Mouse (Mus musculus): ENCODE results near the gene Zfp618.

Zfp618 gene

DNA sequence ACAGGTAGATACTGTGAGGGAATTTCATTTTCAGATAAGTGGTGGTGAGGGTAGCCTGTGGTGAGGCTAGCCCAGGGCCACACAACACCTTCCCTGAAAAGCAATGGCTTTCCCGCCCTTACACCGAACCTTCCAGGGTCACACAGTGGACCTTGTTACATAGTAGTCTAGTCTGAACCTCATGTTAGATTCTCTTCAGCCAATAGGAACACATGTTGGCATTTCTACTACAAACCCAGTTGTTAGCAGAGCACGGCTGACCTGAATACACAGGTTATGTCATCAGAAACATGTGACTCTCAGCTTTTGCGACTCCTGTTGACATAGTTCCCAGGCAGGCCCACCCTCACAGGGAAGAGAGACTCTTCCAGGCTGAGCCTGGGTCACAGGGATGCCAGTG, 33.9 kb downstream of the Zfp618 start:
- DNase-seq (ENCODE audit: low spot score), result no peak

DNA sequence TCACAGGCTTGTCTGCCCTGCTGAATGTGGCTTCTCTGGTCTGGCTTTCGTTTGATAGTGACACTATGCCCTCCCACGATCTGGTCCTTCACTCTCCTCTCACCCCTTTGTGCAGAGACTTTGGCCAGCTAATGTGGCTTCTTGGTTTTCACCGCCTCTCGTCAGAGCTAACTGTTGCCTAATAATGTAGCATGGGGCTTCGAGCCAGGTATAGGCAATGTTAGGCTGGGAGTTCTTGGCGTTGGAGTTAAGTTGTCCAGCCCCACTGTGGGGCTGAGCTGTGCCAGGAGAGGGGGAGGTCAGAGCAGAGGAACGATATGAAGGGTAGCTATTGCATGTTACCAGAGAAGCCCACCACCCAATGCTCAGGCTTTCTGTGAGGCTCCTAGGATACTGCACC, 34.5 kb downstream of the Zfp618 start:
- DNase-seq (ENCODE audit: low spot score), result no peak

- no peak for DNase-seq (ENCODE audit: low spot score)
These were observed 35.1 kb downstream of the Zfp618 start for GRCm38 (mm10) chr4:63000316-63001055.

DNA sequence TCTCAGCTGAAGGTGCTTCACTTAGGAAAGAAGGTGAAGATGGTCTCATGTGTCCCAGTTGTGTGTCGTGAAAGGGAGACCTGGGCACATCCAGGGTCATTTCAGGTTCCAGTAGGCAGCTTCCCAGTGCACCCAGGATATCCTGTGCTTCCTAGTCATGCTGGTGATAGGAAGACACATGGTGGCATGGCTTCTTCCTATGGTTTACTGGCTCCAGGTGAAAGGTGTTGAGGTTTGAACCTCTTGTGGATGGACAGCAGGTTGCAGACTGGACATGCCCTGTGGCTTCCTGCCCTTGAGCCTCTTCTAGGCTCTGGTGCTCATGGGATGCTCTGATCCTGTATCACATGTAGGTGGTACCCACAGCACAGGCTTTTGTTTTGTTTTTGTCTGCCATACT, 37.0 kb downstream of the Zfp618 start:
- no peak for DNase-seq (ENCODE audit: low spot score)

DNA sequence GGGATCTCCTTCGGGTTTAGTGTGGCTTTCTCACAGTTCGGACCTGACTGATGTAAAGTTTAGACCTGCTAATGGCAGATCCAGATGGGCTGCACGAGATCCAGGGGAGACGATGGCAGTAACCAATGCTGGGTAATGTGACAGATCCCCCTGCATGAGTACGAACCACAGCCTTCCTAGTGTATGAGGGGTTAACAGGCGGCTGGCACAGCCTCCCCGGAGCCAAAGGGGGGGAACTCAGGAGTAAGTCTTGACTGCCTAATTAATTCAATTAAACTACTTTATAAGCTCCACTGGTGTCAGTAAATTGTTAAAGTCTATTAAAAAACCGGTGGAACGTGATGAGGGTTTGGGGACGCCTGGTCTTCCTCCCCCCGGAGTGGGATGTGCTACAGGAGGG, 39.1 kb downstream of the Zfp618 start:
- DNase-seq (ENCODE audit: low spot score), result no peak

DNA sequence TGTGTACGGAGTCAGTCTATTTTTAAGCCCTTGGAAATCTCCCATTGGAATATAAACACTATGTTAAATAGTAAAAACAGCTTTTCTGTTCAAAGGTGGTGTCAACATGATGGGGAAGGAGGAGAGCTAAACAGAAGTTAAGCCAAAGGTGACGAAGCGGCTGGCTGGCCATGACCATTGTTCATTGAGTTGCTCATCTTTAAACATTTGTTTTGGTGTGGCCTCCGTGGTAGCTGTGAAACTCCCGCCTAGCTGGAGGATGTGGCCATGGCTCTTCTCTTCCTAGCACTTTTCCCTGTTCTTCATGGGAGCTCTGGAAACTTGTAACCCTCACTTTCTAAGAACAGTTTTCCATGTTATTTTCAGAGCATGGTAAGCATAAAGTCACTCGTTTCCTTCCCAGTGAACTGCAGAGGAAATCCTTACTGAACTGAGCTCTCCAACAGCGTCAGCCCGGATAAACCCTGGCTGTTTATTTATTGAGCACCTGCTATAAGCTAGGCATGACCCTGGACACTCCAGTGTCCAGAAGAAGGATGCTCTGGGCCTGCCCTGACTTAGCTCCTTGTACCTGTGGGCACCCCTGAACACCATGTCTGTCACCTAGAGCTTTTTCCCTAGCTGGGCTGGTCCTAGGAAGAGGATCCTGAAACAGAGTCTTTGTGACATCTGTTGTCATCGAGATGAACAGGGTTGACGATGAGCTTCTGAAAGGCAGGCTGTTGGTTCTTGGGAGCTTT, 40.2 kb downstream of the Zfp618 start:
- DNase-seq (ENCODE audit: low spot score), result no peak

DNA sequence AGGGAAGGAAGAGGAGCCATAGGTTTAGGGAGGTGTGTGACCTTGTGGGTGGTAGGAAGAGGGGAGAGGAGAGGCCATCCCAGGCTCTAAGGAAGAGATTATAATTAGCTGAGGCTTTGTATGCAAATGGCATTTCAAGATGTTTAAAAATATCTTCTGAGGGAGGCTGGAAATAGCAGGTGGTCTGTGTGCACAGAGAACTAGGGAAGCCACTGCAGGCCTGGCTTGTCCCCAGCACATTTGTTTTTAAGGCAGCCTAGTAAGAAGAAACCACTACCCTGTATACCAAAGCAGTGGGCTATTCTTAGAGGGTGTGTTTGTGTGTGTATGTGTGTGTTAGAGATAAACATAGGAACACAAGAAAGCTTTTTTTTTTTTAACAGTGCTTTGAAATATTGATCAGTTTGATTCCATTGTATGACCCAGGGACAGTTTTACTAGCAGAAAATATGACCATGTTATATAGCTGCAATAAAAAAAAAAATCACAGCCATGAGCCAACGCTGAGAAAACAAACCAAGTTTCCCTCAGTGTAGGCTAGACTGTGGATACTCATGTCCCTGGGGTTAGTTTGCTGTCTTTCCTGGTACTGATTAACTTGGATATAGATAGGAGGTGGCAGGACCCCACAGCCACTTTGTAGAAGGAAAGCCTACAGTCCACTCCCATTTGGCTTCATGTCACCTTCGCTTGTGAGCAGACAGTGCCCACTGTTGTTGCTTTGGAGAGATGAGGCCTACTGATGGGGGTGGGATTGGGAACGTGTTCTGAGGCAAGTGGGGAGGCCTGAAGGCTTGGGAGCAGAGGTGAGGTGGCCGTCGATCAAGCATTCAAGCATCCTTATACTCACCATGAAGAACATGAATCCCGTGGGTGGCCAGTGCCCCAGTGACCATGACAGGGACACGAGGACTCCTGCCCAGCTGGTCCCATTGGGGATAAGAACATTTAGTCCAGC, 41.1 kb downstream of the Zfp618 start:
- DNase-seq (ENCODE audit: low spot score), result no peak

DNA sequence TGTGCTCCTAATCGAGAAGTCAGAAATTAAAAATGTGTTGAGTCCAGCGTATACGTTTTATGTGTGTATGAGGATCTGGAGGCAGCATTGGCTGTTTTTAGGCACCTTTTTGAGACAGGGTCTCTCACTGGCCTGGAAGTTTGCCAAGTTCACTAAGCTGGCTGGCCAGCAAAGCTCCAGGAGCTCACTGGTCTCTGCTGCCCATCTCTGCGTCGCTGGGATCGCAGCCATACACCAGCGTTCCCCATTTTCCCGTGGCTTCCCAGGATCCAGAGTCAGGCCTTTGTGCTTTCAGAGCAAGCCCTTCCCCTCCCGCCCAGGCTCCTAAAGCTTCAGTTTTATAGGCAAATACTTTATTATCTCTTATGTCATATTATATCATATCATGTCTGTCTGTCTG, 42.8 kb downstream of the Zfp618 start:
- no peak for DNase-seq (ENCODE audit: low spot score)

DNA sequence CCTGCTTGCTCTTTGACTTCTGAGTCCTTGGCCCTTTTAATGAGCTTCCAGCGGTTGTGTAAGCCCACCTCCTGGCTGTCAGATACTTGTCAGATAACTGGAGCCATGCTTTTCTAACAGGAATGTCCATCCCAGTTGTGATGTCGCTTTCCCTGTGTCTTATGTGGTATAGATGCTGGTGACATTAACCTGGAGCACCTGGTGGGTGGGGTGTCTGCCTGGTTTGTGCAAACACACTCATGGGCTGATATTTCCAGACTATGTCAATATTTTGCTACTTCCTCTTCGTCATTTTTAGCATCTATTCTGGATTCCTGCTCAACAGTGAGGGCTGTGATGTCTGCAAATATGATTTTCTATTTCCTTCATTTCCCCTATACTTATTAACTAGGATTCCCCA, 43.4 kb downstream of the Zfp618 start:
- DNase-seq (ENCODE audit: low spot score), result no peak

DNA sequence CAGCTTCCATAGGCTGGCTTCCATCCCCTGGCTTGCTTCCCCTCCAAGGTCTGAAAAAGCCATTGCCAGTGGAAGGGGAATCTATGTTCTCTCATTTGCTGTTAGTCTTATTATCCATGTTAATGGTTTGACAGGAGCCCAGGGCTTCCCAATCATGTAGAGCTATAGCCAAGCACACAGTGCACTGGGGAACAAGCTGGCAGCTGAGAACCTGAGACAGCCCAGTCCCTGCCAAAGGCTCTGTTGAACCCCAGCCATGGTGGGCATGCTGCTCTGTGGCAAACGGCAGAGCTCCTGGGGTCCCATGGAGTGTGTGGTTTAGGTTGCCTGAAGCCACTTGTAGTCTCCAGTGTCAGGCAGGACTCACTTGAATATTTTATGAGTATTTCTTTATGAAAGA, 44.4 kb downstream of the Zfp618 start:
- no peak for DNase-seq (ENCODE audit: low spot score)

DNA sequence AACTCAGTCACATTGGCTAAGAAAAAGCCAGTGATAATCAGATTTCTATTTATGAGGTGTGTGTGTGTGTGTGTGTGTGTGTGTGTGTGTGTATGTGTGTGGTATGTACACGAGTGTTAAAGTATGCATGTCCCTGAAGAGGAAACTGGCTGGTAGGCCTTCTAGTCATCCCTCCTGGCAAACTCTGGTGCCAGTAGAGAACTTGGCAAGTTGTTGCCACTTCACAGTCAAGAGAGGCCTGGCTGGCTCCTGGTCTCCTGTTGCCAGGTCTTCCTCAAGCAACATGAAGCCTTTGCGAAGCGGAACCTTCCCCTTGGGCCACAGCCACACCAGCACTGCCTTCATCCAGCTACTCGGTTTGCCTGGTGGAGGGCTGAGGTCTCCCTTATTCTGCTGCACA, 44.9 kb downstream of the Zfp618 start:
- no peak for DNase-seq (ENCODE audit: low spot score)

DNA sequence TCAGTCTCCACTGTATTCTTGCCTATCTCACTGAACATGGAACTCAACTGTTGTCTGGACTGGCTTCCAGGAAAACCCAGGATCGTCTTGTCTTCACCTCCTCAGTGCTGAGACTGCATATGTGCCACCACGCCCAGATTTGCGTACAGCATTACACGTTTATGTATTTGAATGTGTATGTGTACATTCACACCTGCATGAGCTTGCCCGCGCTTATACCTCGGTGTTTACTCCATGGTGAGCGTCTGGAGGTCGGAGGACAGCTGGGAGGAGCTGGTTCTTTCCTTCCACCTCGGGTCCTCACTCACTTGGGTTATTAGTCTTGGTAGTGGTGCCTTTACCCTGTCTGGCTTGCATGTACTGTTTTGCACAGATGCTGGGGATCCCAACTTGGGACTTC, 53.2 kb downstream of the Zfp618 start:
- no peak for DNase-seq (ENCODE audit: low spot score)

GRCm38 (mm10) chr4:63019428-63019858, 54.1 kb downstream of the Zfp618 start:
- peak; percentile 53 for DNase-seq (ENCODE audit: low spot score)

- DNase-seq (ENCODE audit: low spot score), result no peak
These were observed 55.8 kb downstream of the Zfp618 start for GRCm38 (mm10) chr4:63021034-63021700.

- no peak for DNase-seq (ENCODE audit: low spot score)
These were observed 58.1 kb downstream of the Zfp618 start for GRCm38 (mm10) chr4:63023465-63023864.

- DNase-seq (ENCODE audit: low spot score), result no peak
These were observed 58.7 kb downstream of the Zfp618 start for GRCm38 (mm10) chr4:63024098-63024497.

DNA sequence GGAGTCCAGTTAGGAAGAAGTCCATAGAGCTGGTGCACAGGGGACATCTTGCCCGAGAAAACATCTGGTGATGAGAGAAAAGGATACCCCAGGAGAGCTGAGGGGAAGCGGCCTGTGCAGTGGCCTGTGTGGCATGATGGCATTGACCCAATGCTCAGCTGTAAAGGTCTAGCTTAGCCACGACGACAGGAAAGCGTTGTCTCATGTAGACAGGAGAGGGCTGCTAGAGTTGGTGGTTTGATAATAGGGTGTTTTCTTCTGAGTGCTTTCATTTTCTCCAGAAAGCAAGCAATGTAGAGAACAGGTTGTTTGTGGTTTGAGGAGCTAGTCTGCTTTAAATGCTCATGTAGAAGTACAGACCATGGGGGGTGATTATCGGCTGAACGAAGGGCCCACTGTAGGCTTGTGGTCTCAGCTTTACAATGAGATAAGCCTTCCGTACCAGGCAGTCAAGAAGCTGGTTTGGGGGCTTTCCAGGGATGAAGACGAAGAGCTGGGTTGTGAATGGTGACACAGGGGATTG, 59.4 kb downstream of the Zfp618 start:
- DNase-seq (ENCODE audit: low spot score), result no peak

DNA sequence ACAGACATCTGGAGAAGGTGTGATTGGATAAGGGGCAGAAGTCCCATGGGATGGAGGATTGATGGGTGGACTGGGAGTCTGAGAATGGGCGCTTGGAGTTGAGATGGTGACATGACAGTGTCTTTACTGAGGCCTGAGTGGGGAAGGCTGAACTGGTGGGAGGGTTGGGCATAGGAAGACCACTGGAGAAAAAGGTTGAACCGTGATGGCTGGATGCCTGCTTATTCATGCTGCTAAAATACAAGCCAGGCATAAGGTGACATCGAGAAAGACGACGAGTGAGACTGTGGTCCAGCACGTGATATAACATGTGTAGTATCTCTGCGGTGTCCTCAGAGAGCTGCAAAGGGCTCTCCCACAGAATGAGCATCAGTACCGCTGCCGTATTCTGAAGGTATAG, 59.9 kb downstream of the Zfp618 start:
- no peak for DNase-seq (ENCODE audit: low spot score)

- DNase-seq (ENCODE audit: low spot score), result no peak
These were observed 60.9 kb downstream of the Zfp618 start for GRCm38 (mm10) chr4:63026286-63026685.

DNA sequence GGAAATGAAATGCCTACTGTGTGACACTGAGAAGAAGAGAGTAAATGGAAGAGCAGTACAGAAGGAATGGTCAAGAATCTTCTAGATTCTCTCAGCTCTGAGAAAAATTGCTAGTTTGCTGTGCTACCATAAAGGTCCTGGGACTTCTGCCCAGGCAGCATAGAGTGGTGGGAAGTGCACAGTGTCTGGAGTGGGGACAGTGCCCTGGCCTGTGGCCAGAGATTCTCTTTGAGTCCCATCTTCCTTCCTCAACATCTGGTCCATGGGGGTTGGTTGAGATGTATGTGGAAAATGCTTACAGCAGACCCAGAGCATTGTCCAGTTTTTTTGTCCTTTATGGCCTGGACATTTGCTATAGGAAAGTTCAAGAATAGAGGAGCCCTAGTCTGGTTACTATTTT, 62.1 kb downstream of the Zfp618 start:
- no peak for DNase-seq (ENCODE audit: low spot score)

GRCm38 (mm10) chr4:63030157-63030556, 64.8 kb downstream of the Zfp618 start:
- DNase-seq (ENCODE audit: low spot score), result no peak

DNA sequence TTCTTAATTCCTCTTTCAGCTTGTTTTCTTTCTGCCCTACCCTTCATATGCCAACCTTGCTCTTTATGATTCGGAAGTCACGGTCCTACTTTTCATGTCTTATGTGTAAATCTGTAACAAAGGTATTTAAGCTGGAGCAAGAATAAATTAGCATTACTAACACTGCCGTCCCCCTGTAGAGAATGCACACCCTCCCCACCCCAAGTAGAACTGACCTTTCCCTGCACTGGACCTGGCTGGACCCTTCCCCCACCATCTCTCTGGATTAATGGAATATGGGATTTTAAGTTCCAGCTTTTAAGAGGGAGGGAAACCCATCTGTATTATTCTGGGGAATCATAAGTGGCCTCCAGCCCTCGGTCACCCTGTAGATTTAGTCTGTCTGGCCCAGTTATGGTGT, 65.9 kb downstream of the Zfp618 start:
- DNase-seq (ENCODE audit: low spot score), result no peak

All from retina, embryonic 14.5 days (tissue).